Mouse (Mus musculus): ENCODE results near the gene Dohh.

- TF ChIP-seq CTCF (IDR thresholded peaks at IDR 0.05; ENCODE audit: control insufficient read depth, insufficient read depth, low read length) (no peak), POLR2A (IDR thresholded peaks at IDR 0.05; ENCODE audit: borderline replicate concordance, control insufficient read depth, low read depth, low read length) (no peak)
Measured at GRCm38 (mm10) chr10:81400371-81401204, 16.4 kb downstream of the Dohh start.

Measured in bone marrow, adult 2 months (tissue).